Comparison of ENCODE assay signal across 24 mouse cellular contexts in the genomic region with DNA sequence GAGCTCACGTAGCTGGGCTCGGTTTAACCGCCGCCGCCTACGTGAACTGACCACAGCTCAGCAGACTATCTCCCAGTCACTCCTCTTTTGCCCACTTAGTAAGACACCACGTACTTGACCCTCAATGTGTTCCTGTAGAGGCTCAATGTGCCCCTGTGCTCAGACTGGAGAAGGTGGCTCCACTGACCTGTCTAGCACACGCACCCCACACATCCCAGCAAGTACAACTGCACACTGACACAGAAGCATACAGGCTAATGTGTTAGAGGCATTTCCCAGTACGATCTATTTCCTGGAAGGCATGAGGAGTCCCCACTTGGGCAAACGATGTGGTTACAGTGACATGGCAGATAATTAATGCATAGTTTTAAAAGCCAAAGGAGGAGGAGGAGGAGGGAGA. TPM values are rescaled to one million over a fixed set of nuclear protein-coding genes. Genes with fewer than 3 reads are reported as not detected.
DNase-seq lines count a peak whose midpoint lies in the region; ATAC-seq and TF ChIP-seq lines count a peak whose summit lies in the region.
"Had no signal": no experiment of that assay in that cellular context is flagged by ENCODE, and none has a peak within 500 bp of the region (broad histone marks: within the 10 kb centered on the region; RNA-seq: fewer than 3 reads in every experiment).

No protein-coding gene starts in this region.

- H3K27ac ChIP-seq in lung, embryonic 14.5 days (ENCODE audit: low read depth): peak overlapping the region; percentile 86
- H3K27ac ChIP-seq in embryonic facial prominence, embryonic 15.5 days (replicated peaks): peak overlapping the region; percentile 65
- H3K27ac ChIP-seq in stomach, embryonic 15.5 days: peak overlapping the region; percentile 82
- no peak overlapping the region for H3K27ac ChIP-seq in neural tube, embryonic 15.5 days (replicated peaks)
- H3K27ac ChIP-seq: liver, embryonic 12.5 days had no signal

- no peaks in the 10 kb centered on the region for H3K27me3 ChIP-seq in lung, embryonic 14.5 days (ENCODE audit: insufficient read depth, low read length)
- no peaks in the 10 kb centered on the region for H3K27me3 ChIP-seq in embryonic facial prominence, embryonic 15.5 days
- H3K27me3 ChIP-seq in stomach, embryonic 15.5 days (replicated peaks): no peaks in the 10 kb centered on the region
- H3K27me3 ChIP-seq in neural tube, embryonic 15.5 days (replicated peaks): no peaks in the 10 kb centered on the region
- H3K27me3 ChIP-seq: CH12.LX; liver, embryonic 12.5 days had no signal

- no peak overlapping the region for H3K4me3 ChIP-seq in lung, embryonic 14.5 days (ENCODE audit: low read depth, low read length)
- H3K4me3 ChIP-seq in embryonic facial prominence, embryonic 15.5 days (replicated peaks): no peak overlapping the region
- H3K4me3 ChIP-seq in stomach, embryonic 15.5 days (replicated peaks): no peak overlapping the region
- H3K4me3 ChIP-seq in neural tube, embryonic 15.5 days (replicated peaks): no peak overlapping the region
- H3K4me3 ChIP-seq: liver, embryonic 12.5 days had no signal

- peak; percentile 74 for DNase-seq in heart, adult 11 months
- no peak for DNase-seq in heart, postnatal 4 days
- DNase-seq in lung, embryonic 14.5 days: no peak
- DNase-seq in lung, postnatal 4 days: no peak
- DNase-seq in thymus, postnatal 14 days: no peak
- DNase-seq: adrenal gland, postnatal 10 days; cerebellum, adult 2 months; embryo, embryonic 11 days; gastrocnemius, postnatal 25 days; heart, postnatal 36 days; layer of hippocampus, postnatal 36 days had no signal

- H3K9ac ChIP-seq in lung, embryonic 14.5 days: no peak overlapping the region
- no peak overlapping the region for H3K9ac ChIP-seq in embryonic facial prominence, embryonic 15.5 days
- H3K9ac ChIP-seq in stomach, embryonic 15.5 days: no peak overlapping the region
- no peak overlapping the region for H3K9ac ChIP-seq in neural tube, embryonic 15.5 days (replicated peaks)
- H3K9ac ChIP-seq: liver, embryonic 12.5 days had no signal

- no peak for TF ChIP-seq CTCF in lung, embryonic 14.5 days (IDR thresholded peaks at IDR 0.05; ENCODE audit: low read depth)

- H3K36me3 ChIP-seq in lung, embryonic 14.5 days (ENCODE audit: insufficient read depth): peaks cover 23% of the 10 kb centered on the region
- 0 out of 2 replicates have a peak, but pooled peaks cover 4% of the 10 kb centered on the region for H3K36me3 ChIP-seq in embryonic facial prominence, embryonic 15.5 days
- no peaks in the 10 kb centered on the region for H3K36me3 ChIP-seq in stomach, embryonic 15.5 days
- no peaks in the 10 kb centered on the region for H3K36me3 ChIP-seq in neural tube, embryonic 15.5 days

- H3K4me2 ChIP-seq in lung, embryonic 14.5 days: peak overlapping the region; percentile 40
- no peak overlapping the region for H3K4me2 ChIP-seq in embryonic facial prominence, embryonic 15.5 days (replicated peaks)
- H3K4me2 ChIP-seq in stomach, embryonic 15.5 days: no peak overlapping the region
- H3K4me2 ChIP-seq in neural tube, embryonic 15.5 days: no peak overlapping the region
- H3K4me2 ChIP-seq: heart, embryonic 11.5 days; liver, embryonic 12.5 days had no signal

- H3K4me1 ChIP-seq in lung, embryonic 14.5 days (ENCODE audit: insufficient read depth): no peaks in the 10 kb centered on the region
- peaks cover 13% of the 10 kb centered on the region; the same call in 1 of the 2 replicates for H3K4me1 ChIP-seq in embryonic facial prominence, embryonic 15.5 days
- no peaks in the 10 kb centered on the region for H3K4me1 ChIP-seq in stomach, embryonic 15.5 days
- H3K4me1 ChIP-seq in neural tube, embryonic 15.5 days: no peaks in the 10 kb centered on the region
- H3K4me1 ChIP-seq: liver, embryonic 12.5 days had no signal

- ATAC-seq in lung, embryonic 14.5 days (ENCODE audit: insufficient read depth): no peak
- no peak for ATAC-seq in embryonic facial prominence, embryonic 15.5 days (ENCODE audit: insufficient number of reproducible peaks, low FRiP score, low TSS enrichment, low read depth)
- ATAC-seq in stomach, embryonic 15.5 days (ENCODE audit: insufficient read depth, low FRiP score, low read depth): peak; percentile 55; the same call in 1 of the 2 replicates
- ATAC-seq in neural tube, embryonic 15.5 days (ENCODE audit: low FRiP score): no peak
- ATAC-seq: liver, embryonic 12.5 days had no signal

- WGBS in lung, embryonic 14.5 days: 61% methylated on average over 10 of the region's 10 CpGs
- 71% methylated on average over 10 of the region's 10 CpGs for WGBS in embryonic facial prominence, embryonic 15.5 days
- 71% methylated on average over 10 of the region's 10 CpGs for WGBS in stomach, embryonic 15.5 days
- WGBS in neural tube, embryonic 15.5 days: 87% methylated on average over 10 of the region's 10 CpGs

- no peaks in the 10 kb centered on the region for H3K9me3 ChIP-seq in lung, embryonic 14.5 days (ENCODE audit: low read depth, low read length)
- H3K9me3 ChIP-seq in embryonic facial prominence, embryonic 15.5 days (replicated peaks): no peaks in the 10 kb centered on the region
- no peaks in the 10 kb centered on the region for H3K9me3 ChIP-seq in stomach, embryonic 15.5 days
- H3K9me3 ChIP-seq in neural tube, embryonic 15.5 days (replicated peaks): no peaks in the 10 kb centered on the region
- H3K9me3 ChIP-seq: liver, embryonic 12.5 days had no signal

RNA-seq across cellular contexts. Expression of gene Gm10974, which starts 10.9 kb away (rescaled TPM):
- not detected for total RNA-seq in heart, postnatal 4 days (2021)
- polyA plus RNA-seq in lung, embryonic 14.5 days (2014; fragmentation: Nextera tagmentation; extraction: Ambion mirVana): not detected in 2 replicates
- polyA plus RNA-seq in embryonic facial prominence, embryonic 15.5 days (2015; fragmentation: Nextera tagmentation; extraction: Ambion mirVana): not detected in 2 replicates
- not detected in 2 replicates for polyA plus RNA-seq in stomach, embryonic 15.5 days (2015; fragmentation: Nextera tagmentation; extraction: Ambion mirVana)
- not detected in 2 replicates for polyA plus RNA-seq in neural tube, embryonic 15.5 days (2015; fragmentation: Nextera tagmentation; extraction: Ambion mirVana)
- total RNA-seq: adrenal gland, postnatal 10 days; CH12.LX; gastrocnemius, postnatal 25 days; heart, postnatal 36 days; layer of hippocampus, postnatal 36 days; left cerebral cortex, postnatal 36 days; megakaryocyte-erythroid progenitor cell, adult 5-6 weeks; monocyte, adult 5-6 weeks; neutrophil, adult 5-6 weeks had no signal
- polyA plus RNA-seq: cerebellum, adult 2 months; forebrain, embryonic 11.5 days; frontal cortex, adult 2 months; heart, embryonic 11.5 days; large intestine, adult 2 months; liver, embryonic 12.5 days had no signal

RNA-seq across cellular contexts. Expression of gene Lrrk1, which starts 11.6 kb away (rescaled TPM):
- 10 to 100 TPM; 11.9 to 14.0 TPM for total RNA-seq in heart, postnatal 4 days (2021)
- 23.3 and 25.8 TPM in 2 replicates for polyA plus RNA-seq in lung, embryonic 14.5 days (2014; fragmentation: Nextera tagmentation; extraction: Ambion mirVana)
- polyA plus RNA-seq in embryonic facial prominence, embryonic 15.5 days (2015; fragmentation: Nextera tagmentation; extraction: Ambion mirVana): 16.9 TPM in 2 replicates
- 19.5 and 19.7 TPM in 2 replicates for polyA plus RNA-seq in stomach, embryonic 15.5 days (2015; fragmentation: Nextera tagmentation; extraction: Ambion mirVana)
- 5.1 and 8.2 TPM in 2 replicates for polyA plus RNA-seq in neural tube, embryonic 15.5 days (2015; fragmentation: Nextera tagmentation; extraction: Ambion mirVana)

RNA-seq across cellular contexts. Expression of gene Aldh1a3, which starts 50.8 kb away (rescaled TPM):
- 1 to 10 TPM; 1.8 to 1.9 TPM for total RNA-seq in heart, postnatal 4 days (2021)
- 1.4 and 1.5 TPM in 2 replicates for polyA plus RNA-seq in lung, embryonic 14.5 days (2014; fragmentation: Nextera tagmentation; extraction: Ambion mirVana)
- polyA plus RNA-seq in embryonic facial prominence, embryonic 15.5 days (2015; fragmentation: Nextera tagmentation; extraction: Ambion mirVana): 27.2 and 27.8 TPM in 2 replicates
- polyA plus RNA-seq in stomach, embryonic 15.5 days (2015; fragmentation: Nextera tagmentation; extraction: Ambion mirVana): 9.5 and 11.5 TPM in 2 replicates
- polyA plus RNA-seq in neural tube, embryonic 15.5 days (2015; fragmentation: Nextera tagmentation; extraction: Ambion mirVana): 3.5 and 3.6 TPM in 2 replicates
- total RNA-seq: neutrophil, adult 5-6 weeks had no signal
